Mouse (Mus musculus): ENCODE results near the gene Irf2bpl. TPM values are rescaled to one million over a fixed set of nuclear protein-coding genes. Genes with fewer than 3 reads are reported as not detected.

Gene Irf2bpl
- total and polyA plus RNA-seq, 3 experiments: 6.9 to 8.0 TPM; not detected in 1

DNA sequence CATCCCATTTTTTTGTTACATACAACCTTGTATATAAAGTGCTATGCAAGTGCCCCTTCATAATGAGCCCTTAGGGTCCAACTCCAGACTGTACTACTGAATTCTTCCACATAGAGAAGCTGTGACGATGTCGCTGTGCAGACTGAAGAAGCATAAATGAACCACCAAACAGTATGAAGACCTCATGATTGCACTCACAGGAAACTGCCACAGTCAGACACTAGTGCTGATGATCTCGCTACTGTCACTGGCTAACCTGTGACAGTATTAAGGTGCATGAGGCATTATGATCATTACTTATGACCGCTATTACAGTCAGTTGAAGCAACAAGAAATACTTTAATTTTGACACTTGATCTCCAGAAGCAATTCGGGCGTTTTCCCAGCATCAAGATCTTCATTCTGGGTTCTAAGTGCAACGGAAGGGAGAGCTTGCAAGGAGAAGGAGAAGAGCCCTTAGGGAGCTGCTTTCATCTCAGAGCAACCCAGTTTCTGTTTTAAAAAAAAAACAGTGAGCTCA, 1.9 kb upstream of the Irf2bpl start:
- no peaks in the 10 kb centered on the region for H3K27me3 ChIP-seq (ENCODE audit: control insufficient read depth in 1 of 2, insufficient read depth in 2 of 2, low read length in 2 of 2)
- H3K36me3 ChIP-seq (ENCODE audit: control insufficient read depth in 1 of 2, insufficient read depth in 2 of 2, low read length in 2 of 2): peaks cover 0 to 10% of the 10 kb centered on the region in 2 experiments; a peak in 2 of 4 replicates

DNA sequence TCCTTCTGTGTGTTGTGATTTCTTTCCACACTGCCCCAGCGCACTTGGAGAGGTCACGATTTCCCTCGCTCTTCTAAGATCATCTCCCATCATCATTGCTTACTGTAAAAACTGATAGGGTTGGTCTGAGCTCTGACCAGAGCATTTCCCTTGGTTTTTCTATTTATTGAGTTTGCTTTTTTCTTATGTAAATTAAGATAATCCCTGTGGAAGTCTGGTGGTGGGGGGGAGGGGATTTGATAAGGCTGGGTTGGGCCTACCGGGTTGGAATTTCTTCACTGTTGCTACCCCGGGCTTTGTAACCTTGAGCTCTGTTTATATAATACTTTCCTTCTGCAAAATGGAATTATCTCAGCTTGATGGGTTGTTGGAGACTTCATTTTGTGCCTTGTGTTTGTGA, 1.1 kb upstream of the Irf2bpl start:
- Histone ChIP-seq H3K4me3 (ENCODE audit: control insufficient read depth in 1 of 2, insufficient read depth in 1 of 2, low read depth in 2 of 2, low read length in 2 of 2) (no peak overlapping the region), H3K27ac (ENCODE audit: control insufficient read depth, low read depth, low read length) (no peak overlapping the region), H3K36me3 (ENCODE audit: control insufficient read depth in 1 of 2, insufficient read depth in 2 of 2, low read length in 2 of 2) (peaks cover 0 to 8% of the 10 kb centered on the region in 2 experiments; a peak in 2 of 4 replicates), H3K27me3 (ENCODE audit: control insufficient read depth in 1 of 2, insufficient read depth in 2 of 2, low read length in 2 of 2) (no peaks in the 10 kb centered on the region), H3K4me1 (ENCODE audit: control insufficient read depth in 1 of 2, insufficient read depth in 2 of 2, low read length in 2 of 2) (peaks cover 4 to 24% of the 10 kb centered on the region in 2 experiments), H3K9me3 (replicated peaks; ENCODE audit: insufficient read depth, low read length) (no peaks in the 10 kb centered on the region), H3K9ac (ENCODE audit: control insufficient read depth, low read depth, low read length, poor library complexity, severe bottlenecking) (no peak overlapping the region), H3K79me2 (ENCODE audit: control insufficient read depth, insufficient read depth, low read length, poor library complexity) (peaks cover 25% of the 10 kb centered on the region)
- DNase-seq (ENCODE audit: low read depth, low spot score): no peak
- TF ChIP-seq E2F4 (IDR thresholded peaks at IDR 0.05; ENCODE audit: borderline replicate concordance, low read depth, low read length) (no peak), TCF12 (IDR thresholded peaks at IDR 0.05; ENCODE audit: low read depth, low read length) (no peak), ZKSCAN1 (IDR thresholded peaks at IDR 0.05; ENCODE audit: low read depth, low read length) (no peak), CTCF (IDR thresholded peaks at IDR 0.05 in 2 of 3, conservative IDR thresholded peaks at IDR 0.05 in 1 of 3; ENCODE audit: control insufficient read depth in 1 of 3, insufficient read depth in 1 of 3, low read depth in 2 of 3, low read length in 3 of 3, poor library complexity in 1 of 3, severe bottlenecking in 1 of 3) (no peak), GABPA (IDR thresholded peaks at IDR 0.05; ENCODE audit: low read depth, low read length) (no peak), SMC3 (IDR thresholded peaks at IDR 0.05; ENCODE audit: low read depth, low read length) (no peak), ELF1 (IDR thresholded peaks at IDR 0.05; ENCODE audit: low read depth, low read length) (no peak), MEF2A (IDR thresholded peaks at IDR 0.05; ENCODE audit: extremely low read depth, insufficient replicate concordance, low read depth, low read length, poor library complexity, severe bottlenecking) (no peak)

More for the DNA sequence above, 1.9 kb upstream of the Irf2bpl start:
- Histone ChIP-seq H3K27ac (ENCODE audit: control insufficient read depth, low read depth, low read length) (no peak overlapping the region), H3K9ac (ENCODE audit: control insufficient read depth, low read depth, low read length, poor library complexity, severe bottlenecking) (no peak overlapping the region), H3K4me3 (ENCODE audit: control insufficient read depth in 1 of 2, insufficient read depth in 1 of 2, low read depth in 2 of 2, low read length in 2 of 2) (no peak overlapping the region), H3K4me1 (ENCODE audit: control insufficient read depth in 1 of 2, insufficient read depth in 2 of 2, low read length in 2 of 2) (peaks cover 4 to 28% of the 10 kb centered on the region in 2 experiments), H3K79me2 (ENCODE audit: control insufficient read depth, insufficient read depth, low read length, poor library complexity) (peaks cover 25% of the 10 kb centered on the region), H3K9me3 (replicated peaks; ENCODE audit: insufficient read depth, low read length) (no peaks in the 10 kb centered on the region)
- TF ChIP-seq JUND (IDR thresholded peaks at IDR 0.05; ENCODE audit: low read depth, low read length) (no peak), NELFE (IDR thresholded peaks at IDR 0.05; ENCODE audit: low read depth, low read length) (no peak), SIN3A (IDR thresholded peaks at IDR 0.05; ENCODE audit: low read length) (no peak), MAFK (IDR thresholded peaks at IDR 0.05; ENCODE audit: borderline replicate concordance, low read depth, low read length) (no peak), GATA1 (IDR thresholded peaks at IDR 0.05; ENCODE audit: low read depth, low read length) (no peak), MYB (IDR thresholded peaks at IDR 0.05; ENCODE audit: low read depth, low read length) (no peak), EP300 (IDR thresholded peaks at IDR 0.05; ENCODE audit: low read depth in 1 of 2, low read length in 2 of 2) (no peak), ZMIZ1 (IDR thresholded peaks at IDR 0.05; ENCODE audit: low read depth, low read length) (no peak), BHLHE40 (IDR thresholded peaks at IDR 0.05; ENCODE audit: borderline replicate concordance, low read depth, low read length) (no peak)
- no peak for DNase-seq (ENCODE audit: low read depth, low spot score)

Measured in MEL (cell line).